In the genomic region with DNA sequence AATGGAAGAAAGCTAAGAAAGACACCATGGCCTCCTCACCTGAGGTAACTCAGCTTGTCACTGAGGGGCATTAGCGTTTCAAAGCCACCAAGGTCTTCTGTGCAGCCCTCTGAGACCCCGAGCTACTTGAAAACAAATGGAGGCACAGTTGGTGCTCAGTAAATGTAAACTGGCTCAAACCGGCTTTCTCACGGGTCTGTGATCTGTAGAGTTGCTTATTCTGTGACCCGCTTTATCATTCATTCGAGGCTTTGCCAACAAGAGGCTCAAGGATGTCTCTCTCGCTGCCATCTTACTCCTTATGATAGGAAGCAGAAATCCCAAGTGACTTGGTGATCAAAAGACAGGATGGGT, we compare ENCODE assay signal across 8 mouse cellular contexts. TPM values are rescaled to one million over a fixed set of nuclear protein-coding genes. Genes with fewer than 3 reads are reported as not detected.
A peak's percentile ranks its signal among the peaks of the same experiment; 100 is the strongest.
DNase-seq lines count a peak whose midpoint lies in the region; ATAC-seq and TF ChIP-seq lines count a peak whose summit lies in the region.

No protein-coding gene starts in this region.

- peaks cover 51% of the 10 kb centered on the region for H3K27me3 ChIP-seq in lung, embryonic 14.5 days (ENCODE audit: insufficient read depth, low read length)
- H3K27me3 ChIP-seq in embryonic facial prominence, embryonic 11.5 days (ENCODE audit: control insufficient read depth, insufficient read depth, low read length), result peaks cover 34% of the 10 kb centered on the region
- H3K27me3 ChIP-seq in intestine, embryonic 16.5 days (replicated peaks; ENCODE audit: control insufficient read depth, insufficient read depth, low read length), result peaks cover 46% of the 10 kb centered on the region
- H3K27me3 ChIP-seq in neural tube, embryonic 13.5 days, result peaks cover 77% of the 10 kb centered on the region

- H3K4me1 ChIP-seq in lung, embryonic 14.5 days (ENCODE audit: insufficient read depth), result peaks cover 16% of the 10 kb centered on the region
- H3K4me1 ChIP-seq in embryonic facial prominence, embryonic 11.5 days (ENCODE audit: control insufficient read depth, insufficient read depth, low read length), result no peaks in the 10 kb centered on the region; the same call in none of the 2 replicates
- peaks cover 15% of the 10 kb centered on the region for H3K4me1 ChIP-seq in intestine, embryonic 16.5 days (ENCODE audit: control insufficient read depth, insufficient read depth, low read length)
- H3K4me1 ChIP-seq in neural tube, embryonic 13.5 days (replicated peaks), result peaks cover 33% of the 10 kb centered on the region

- DNase-seq in lung, embryonic 14.5 days, result peak; percentile 17
- DNase-seq in lung, postnatal 4 days, result no peak
- DNase-seq in embryonic facial prominence, embryonic 11.5 days (ENCODE audit: low spot score), result peak; percentile 12
- no peak for DNase-seq in gastrocnemius, adult 8-10 months (ENCODE audit: low spot score in 2 of 2)
- DNase-seq in layer of hippocampus, adult 18-20 months (ENCODE audit: low spot score in 2 of 2), result no peak
- DNase-seq in B cell, adult 2 months, result no peak

- H3K27ac ChIP-seq in lung, embryonic 14.5 days (ENCODE audit: low read depth), result no peak overlapping the region
- no peak overlapping the region for H3K27ac ChIP-seq in embryonic facial prominence, embryonic 11.5 days (replicated peaks; ENCODE audit: low read depth, low read length)
- H3K27ac ChIP-seq in intestine, embryonic 16.5 days (ENCODE audit: low read length), result no peak overlapping the region
- no peak overlapping the region for H3K27ac ChIP-seq in neural tube, embryonic 13.5 days (replicated peaks)

- H3K4me3 ChIP-seq in lung, embryonic 14.5 days (ENCODE audit: low read depth, low read length), result peak overlapping the region; percentile 55
- no peak overlapping the region; the same call in 1 of the 2 replicates for H3K4me3 ChIP-seq in embryonic facial prominence, embryonic 11.5 days (ENCODE audit: low read depth, low read length)
- peak overlapping the region; percentile 61 for H3K4me3 ChIP-seq in intestine, embryonic 16.5 days (ENCODE audit: low read length)
- H3K4me3 ChIP-seq in neural tube, embryonic 13.5 days, result peak overlapping the region; percentile 49

- no peak for ATAC-seq in lung, embryonic 14.5 days (ENCODE audit: insufficient read depth)
- no peak for ATAC-seq in embryonic facial prominence, embryonic 11.5 days (replicated peaks; ENCODE audit: insufficient number of reproducible peaks, low FRiP score, low TSS enrichment, low read depth)
- no peak for ATAC-seq in intestine, embryonic 16.5 days
- ATAC-seq in neural tube, embryonic 13.5 days (ENCODE audit: low read depth), result no peak

- no peak overlapping the region for H3K9ac ChIP-seq in lung, embryonic 14.5 days
- H3K9ac ChIP-seq in embryonic facial prominence, embryonic 11.5 days (replicated peaks; ENCODE audit: low read length), result no peak overlapping the region
- no peak overlapping the region for H3K9ac ChIP-seq in intestine, embryonic 16.5 days (ENCODE audit: low read depth, low read length)
- H3K9ac ChIP-seq in neural tube, embryonic 13.5 days, result no peak overlapping the region

- TF ChIP-seq CTCF in lung, embryonic 14.5 days (IDR thresholded peaks at IDR 0.05; ENCODE audit: low read depth), result no peak

- no peaks in the 10 kb centered on the region for H3K9me3 ChIP-seq in lung, embryonic 14.5 days (ENCODE audit: low read depth, low read length)
- no peaks in the 10 kb centered on the region for H3K9me3 ChIP-seq in embryonic facial prominence, embryonic 11.5 days (replicated peaks; ENCODE audit: control insufficient read depth, low read length)
- H3K9me3 ChIP-seq in intestine, embryonic 16.5 days (ENCODE audit: control insufficient read depth, low read length), result no peaks in the 10 kb centered on the region
- H3K9me3 ChIP-seq in neural tube, embryonic 13.5 days, result no peaks in the 10 kb centered on the region

- H3K4me2 ChIP-seq in lung, embryonic 14.5 days, result peak overlapping the region; percentile 98
- H3K4me2 ChIP-seq in embryonic facial prominence, embryonic 11.5 days (ENCODE audit: low read depth, low read length), result peak overlapping the region; percentile 54
- peak overlapping the region; percentile 98 for H3K4me2 ChIP-seq in intestine, embryonic 16.5 days (ENCODE audit: low read depth, low read length)
- peak overlapping the region; percentile 94 for H3K4me2 ChIP-seq in neural tube, embryonic 13.5 days

- 6% methylated on average over 7 of the region's 7 CpGs for WGBS in lung, embryonic 14.5 days
- WGBS in embryonic facial prominence, embryonic 11.5 days, result 11% methylated on average over 7 of the region's 7 CpGs
- 6% methylated on average over 7 of the region's 7 CpGs for WGBS in intestine, embryonic 16.5 days
- WGBS in neural tube, embryonic 13.5 days, result 9% methylated on average over 7 of the region's 7 CpGs

- no peaks in the 10 kb centered on the region for H3K36me3 ChIP-seq in lung, embryonic 14.5 days (ENCODE audit: insufficient read depth)
- H3K36me3 ChIP-seq in embryonic facial prominence, embryonic 11.5 days (replicated peaks; ENCODE audit: control insufficient read depth, insufficient read depth, low read depth, low read length), result no peaks in the 10 kb centered on the region
- H3K36me3 ChIP-seq in intestine, embryonic 16.5 days (ENCODE audit: control insufficient read depth, insufficient read depth, low read length), result no peaks in the 10 kb centered on the region
- H3K36me3 ChIP-seq in neural tube, embryonic 13.5 days, result no peaks in the 10 kb centered on the region

RNA-seq across cellular contexts. Expression of gene Etv4, which starts 0.7 kb away (rescaled TPM):
- 14.6 and 14.8 TPM in 2 replicates for polyA plus RNA-seq in lung, embryonic 14.5 days (2014; fragmentation: Nextera tagmentation; extraction: Ambion mirVana)
- 14.5 and 15.1 TPM in 2 replicates for polyA plus RNA-seq in embryonic facial prominence, embryonic 11.5 days (2014; fragmentation: Nextera tagmentation; extraction: Ambion mirVana)
- 3.8 and 4.8 TPM in 2 replicates for polyA plus RNA-seq in intestine, embryonic 16.5 days (2015; fragmentation: Nextera tagmentation; extraction: Ambion mirVana)
- 14.5 and 16.0 TPM in 2 replicates for polyA plus RNA-seq in neural tube, embryonic 13.5 days (2015; fragmentation: Nextera tagmentation; extraction: Ambion mirVana)
- total RNA-seq in gastrocnemius, adult 8-10 months (2022), result 1 to 10 TPM; 1.1 to 1.9 (median 1.5) TPM
- 10 to 100 TPM in 1 of 2 experiments, 1 to 10 TPM in 1; 9.0 to 10.6 TPM for total RNA-seq in layer of hippocampus, adult 18-20 months (2021)

RNA-seq across cellular contexts. Expression of gene Dhx8, which starts 53.1 kb away (rescaled TPM):
- 31.5 and 34.3 TPM in 2 replicates for polyA plus RNA-seq in lung, embryonic 14.5 days (2014; fragmentation: Nextera tagmentation; extraction: Ambion mirVana)
- 46.7 and 47.3 TPM in 2 replicates for polyA plus RNA-seq in embryonic facial prominence, embryonic 11.5 days (2014; fragmentation: Nextera tagmentation; extraction: Ambion mirVana)
- 21.4 and 23.0 TPM in 2 replicates for polyA plus RNA-seq in intestine, embryonic 16.5 days (2015; fragmentation: Nextera tagmentation; extraction: Ambion mirVana)
- polyA plus RNA-seq in neural tube, embryonic 13.5 days (2015; fragmentation: Nextera tagmentation; extraction: Ambion mirVana), result 28.5 and 35.7 TPM in 2 replicates
- total RNA-seq in gastrocnemius, adult 8-10 months (2022), result 10 to 100 TPM; 12.3 to 15.0 (median 13.6) TPM
- 10 to 100 TPM; 35.2 to 35.9 TPM for total RNA-seq in layer of hippocampus, adult 18-20 months (2021)

Comparison
In these comparisons a context has a peak if more than half of its experiments do, and no peak if none do; other contexts are left out.
1. DNase-seq: peak in lung, embryonic 14.5 days (single experiment) and embryonic facial prominence, embryonic 11.5 days (single experiment); none in lung, postnatal 4 days (0 of 2), gastrocnemius, adult 8-10 months (0 of 2), layer of hippocampus, adult 18-20 months (0 of 2) and B cell, adult 2 months (0 of 2).
2. Peak in every context shown above with its lines, with median percentiles within 50 percentile points of each other: H3K4me2 ChIP-seq.